Mouse (Mus musculus): ENCODE measurements around the gene Hcrt.

GRCm38 (mm10) chr11:100713174-100713573 is 49.6 kb downstream of the Hcrt start:
- no peak for TF ChIP-seq CTCF (IDR thresholded peaks at IDR 0.05; ENCODE audit: borderline replicate concordance, insufficient read depth, low read length)
- no peak for TF ChIP-seq POLR2A (IDR thresholded peaks at IDR 0.05; ENCODE audit: low read depth, low read length)
